Mouse (Mus musculus) intestine, embryonic 16.5 days (tissue): ENCODE results near the gene Nphs1. TPM values are rescaled to one million over a fixed set of nuclear protein-coding genes. Genes with fewer than 3 reads are reported as not detected.
A peak's percentile ranks its signal among the peaks of the same experiment; 100 is the strongest.

ENCODE experiments used
- ATAC-seq: fragments of 200-750 bp; cut with Nextera tagmentation; 2 replicates; pipeline ENCODE4 v1.8.0; 2017; ENCODE audit warnings: moderate TSS enrichment, moderate library complexity
- H3K27ac ChIP-seq: fragments of 300-500 bp; sonication (generic); 2 replicates; pipeline ENCODE4 v1.5.1; 2014; ENCODE audit warnings: mild to moderate bottlenecking, low read length
- H3K27me3 ChIP-seq: fragments of 300-500 bp; sonication (generic); replicated peaks from 2 replicates; pipeline ENCODE4 v1.6.1; 2014; ENCODE audit warnings: low read length, control low read depth, mixed read lengths; ENCODE audit not compliant: control insufficient read depth, insufficient read depth
- H3K36me3 ChIP-seq: fragments of 300-500 bp; sonication (generic); 2 replicates; pipeline ENCODE4 v1.6.1; 2014; ENCODE audit warnings: low read length, control low read depth; ENCODE audit not compliant: control insufficient read depth, insufficient read depth
- H3K4me1 ChIP-seq: fragments of 300-500 bp; sonication (generic); 2 replicates; pipeline ENCODE4 v1.6.1; 2014; ENCODE audit warnings: low read length, control low read depth, mixed read lengths; ENCODE audit not compliant: control insufficient read depth, insufficient read depth
- H3K4me2 ChIP-seq: fragments of 300-500 bp; sonication (generic); 2 replicates; pipeline ENCODE4 v1.6.1; 2014; ENCODE audit warnings: low read depth, low read length, control low read depth
- H3K4me3 ChIP-seq: fragments of 300-500 bp; sonication (generic); 2 replicates; pipeline ENCODE4 v1.5.1; 2014; ENCODE audit warnings: mild to moderate bottlenecking, low read length
- H3K9ac ChIP-seq: fragments of 300-500 bp; sonication (generic); 2 replicates; pipeline ENCODE4 v1.6.1; 2014; ENCODE audit warnings: low read depth, low read length
- H3K9me3 ChIP-seq: fragments of 300-500 bp; sonication (generic); 2 replicates; pipeline ENCODE4 v1.6.1; 2016; ENCODE audit warnings: low read length, control low read depth; ENCODE audit not compliant: control insufficient read depth
- WGBS: fragments of 180-500 bp; shearing (Covaris S2); extraction: QIAGEN DNeasy Blood & Tissue Kit; methylation state at CpG from one replicate; pipeline ENCODE4 v1.1.7; 2014; 5-methylcytosine and 5-hydroxymethylcytosine counted together
- polyA plus RNA-seq: library from polyadenylated mRNA; unstranded; fragments of >200 nt; fragmentation: Nextera tagmentation; extraction: Ambion mirVana; gene quantifications from 2 replicates; pipeline ENCODE4 v1.2.1, GENCODE M21; 2015

Gene Nphs1
- polyA plus RNA-seq, 1 experiment from 2014 or later = 1.8 TPM

DNA sequence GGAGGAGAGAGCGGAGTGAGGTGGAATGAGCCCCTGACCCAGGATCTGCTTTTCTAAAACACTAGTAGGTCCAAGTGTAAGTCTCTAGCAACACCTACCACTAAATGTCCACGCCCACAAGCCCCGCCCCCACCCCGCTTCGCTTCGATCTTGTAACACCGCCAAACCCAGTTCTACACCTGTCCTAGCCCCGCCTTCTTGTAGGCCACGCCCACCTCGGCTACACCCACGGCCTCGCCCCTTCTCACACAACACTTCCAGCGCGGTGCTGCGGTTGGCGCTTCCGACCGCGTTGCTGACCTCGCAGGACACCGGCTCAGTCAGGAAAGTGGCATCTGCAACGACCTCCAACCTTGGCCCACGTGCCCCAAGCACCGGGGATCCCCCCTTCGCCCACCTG lies 4.3 kb upstream of the Nphs1 start:
- Histone ChIP-seq H3K9me3 (no peaks in the 10 kb centered on the region), H3K27me3 (peaks cover 62% of the 10 kb centered on the region), H3K4me3 (peak overlapping the region; percentile 17), H3K4me2 (peak overlapping the region; percentile 44), H3K27ac (no peak overlapping the region), H3K4me1 (peaks cover 6% of the 10 kb centered on the region; the same call in 1 of the 2 replicates), H3K36me3 (no peaks in the 10 kb centered on the region), H3K9ac (no peak overlapping the region)
- 2% methylated on average over 25 of the region's 25 CpGs for WGBS
- ATAC-seq = peak; percentile 83

DNA sequence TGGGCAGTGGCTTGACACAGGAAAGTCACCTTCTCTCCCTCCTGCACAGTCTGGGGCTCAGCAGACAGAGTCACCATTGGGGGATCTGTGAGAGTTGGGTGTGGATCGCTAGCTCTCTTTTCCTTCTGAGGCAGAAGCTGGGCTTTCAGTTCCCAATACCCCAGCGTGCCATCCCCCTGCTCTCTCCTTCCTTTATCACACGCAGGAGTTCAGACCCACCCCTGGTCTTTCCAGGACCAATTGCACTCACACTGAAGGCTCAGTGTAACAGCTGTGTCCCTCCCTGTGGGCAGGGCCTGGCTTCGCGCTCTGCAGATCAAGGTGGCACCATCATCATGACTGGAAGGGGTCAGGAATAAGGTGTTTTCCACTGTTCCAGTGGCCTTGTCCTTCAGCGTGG lies 3.9 kb upstream of the Nphs1 start:
- no peak overlapping the region for H3K9ac ChIP-seq
- no peaks in the 10 kb centered on the region for H3K9me3 ChIP-seq
- peak; percentile 36 for ATAC-seq
- H3K4me3 ChIP-seq = peak overlapping the region; percentile 17
- 12% methylated on average over 6 of the region's 6 CpGs for WGBS
- H3K4me2 ChIP-seq = peak overlapping the region; percentile 44
- peaks cover 6% of the 10 kb centered on the region; the same call in 1 of the 2 replicates for H3K4me1 ChIP-seq
- H3K27ac ChIP-seq = no peak overlapping the region
- no peaks in the 10 kb centered on the region for H3K36me3 ChIP-seq
- peaks cover 67% of the 10 kb centered on the region for H3K27me3 ChIP-seq

- WGBS = 0% methylated on average over 9 of the region's 9 CpGs
- H3K27ac ChIP-seq = no peak overlapping the region
- H3K27me3 ChIP-seq = peaks cover 88% of the 10 kb centered on the region
- peaks cover 6% of the 10 kb centered on the region; the same call in 1 of the 2 replicates for H3K4me1 ChIP-seq
- no peaks in the 10 kb centered on the region for H3K36me3 ChIP-seq
- ATAC-seq = no peak
- peak overlapping the region; percentile 28 for H3K4me2 ChIP-seq
- no peaks in the 10 kb centered on the region for H3K9me3 ChIP-seq
- peak overlapping the region; percentile 23; the same call in 1 of the 2 replicates for H3K4me3 ChIP-seq
- no peak overlapping the region for H3K9ac ChIP-seq
These were observed 1.6 kb upstream of the Nphs1 start for GRCm38 (mm10) chr7:30456487-30456886.

DNA sequence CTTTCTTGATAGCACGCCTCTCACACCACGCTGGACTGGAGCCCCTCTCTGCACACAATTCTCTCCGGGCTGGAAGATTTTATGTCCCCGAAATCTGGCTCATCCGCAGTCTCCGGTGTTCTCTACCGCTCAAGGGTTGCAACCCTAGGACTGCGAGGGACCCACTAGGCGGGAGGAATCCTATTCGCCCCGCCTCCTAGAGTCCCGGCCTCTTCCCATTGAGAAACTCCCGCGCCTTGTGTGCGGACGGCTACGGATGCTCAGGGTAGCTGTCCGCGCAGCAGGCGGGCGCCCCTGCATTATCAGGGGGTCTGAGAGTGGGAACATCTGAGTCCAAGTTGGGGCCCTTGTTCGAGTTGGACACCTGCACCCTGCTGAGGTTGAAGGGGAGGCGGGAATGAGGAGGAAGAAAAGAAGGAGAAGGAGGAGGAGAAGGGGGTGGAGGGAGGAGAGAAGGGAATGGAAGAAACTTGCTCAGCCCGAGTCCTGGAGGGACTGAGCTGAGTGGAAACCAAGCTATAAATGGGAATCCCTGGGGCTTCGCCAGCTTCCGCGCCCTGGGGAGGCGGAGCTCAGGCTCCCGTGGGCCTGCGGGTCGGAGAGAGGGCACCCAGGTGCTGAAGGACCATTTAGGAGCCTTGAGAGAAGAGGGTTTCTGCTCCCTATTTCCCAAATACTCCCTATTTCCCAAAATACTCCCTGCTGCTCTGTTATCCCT lies 1.0 kb upstream of the Nphs1 start:
- H3K9me3 ChIP-seq = no peaks in the 10 kb centered on the region
- ATAC-seq = no peak
- no peak overlapping the region for H3K27ac ChIP-seq
- peak overlapping the region; percentile 23 for H3K4me3 ChIP-seq
- peaks cover 6% of the 10 kb centered on the region; the same call in 1 of the 2 replicates for H3K4me1 ChIP-seq
- 1% methylated on average over 31 of the region's 31 CpGs for whole genome bisulfite sequencing
- H3K9ac ChIP-seq = peak overlapping the region; percentile 10; the same call in 1 of the 2 replicates
- H3K4me2 ChIP-seq = peak overlapping the region; percentile 28
- no peaks in the 10 kb centered on the region for H3K36me3 ChIP-seq
- peaks cover 90% of the 10 kb centered on the region for H3K27me3 ChIP-seq

GRCm38 (mm10) chr7:30459484-30459883 lies 1.4 kb downstream of the Nphs1 start:
- Histone ChIP-seq H3K4me1 (0 out of 2 replicates have a peak, but pooled peaks cover 4% of the 10 kb centered on the region), H3K9me3 (no peaks in the 10 kb centered on the region), H3K9ac (no peak overlapping the region), H3K36me3 (no peaks in the 10 kb centered on the region), H3K4me3 (no peak overlapping the region), H3K4me2 (no peak overlapping the region), H3K27me3 (peaks cover 81% of the 10 kb centered on the region), H3K27ac (no peak overlapping the region)
- ATAC-seq = no peak
- 42% methylated on average over 6 of the region's 6 CpGs for WGBS

- no peak overlapping the region for H3K27ac ChIP-seq
- H3K9me3 ChIP-seq = no peaks in the 10 kb centered on the region
- H3K27me3 ChIP-seq = peaks cover 73% of the 10 kb centered on the region
- no peaks in the 10 kb centered on the region for H3K36me3 ChIP-seq
- no peak overlapping the region for H3K4me2 ChIP-seq
- H3K9ac ChIP-seq = no peak overlapping the region
- H3K4me3 ChIP-seq = no peak overlapping the region
- 38% methylated on average over 7 of the region's 7 CpGs for WGBS
- no peaks in the 10 kb centered on the region; the same call in 1 of the 2 replicates for H3K4me1 ChIP-seq
- ATAC-seq = no peak
These were observed 5.5 kb downstream of the Nphs1 start for GRCm38 (mm10) chr7:30463568-30463967.

DNA sequence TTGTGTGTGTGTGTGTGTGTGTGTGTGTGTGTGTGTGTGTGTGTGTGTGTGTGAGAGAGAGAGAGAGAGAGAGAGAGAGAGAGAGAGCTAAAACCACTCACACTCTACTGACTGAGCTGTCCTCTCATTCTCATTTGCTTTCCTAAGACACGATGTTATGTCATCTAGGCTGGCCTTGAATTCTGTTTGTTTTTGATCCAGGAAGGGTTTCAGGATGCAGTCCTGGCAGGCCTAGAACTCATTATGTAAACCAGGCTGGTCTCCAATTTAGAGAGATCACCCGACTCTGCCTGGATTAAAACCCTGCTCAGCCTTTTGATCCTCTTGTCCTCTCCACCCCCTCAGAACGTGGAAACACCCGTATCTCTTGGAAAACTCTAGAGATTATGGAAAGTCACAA lies 5.9 kb downstream of the Nphs1 start:
- H3K4me2 ChIP-seq = no peak overlapping the region
- peaks cover 68% of the 10 kb centered on the region for H3K27me3 ChIP-seq
- no peak overlapping the region for H3K27ac ChIP-seq
- WGBS = 23% methylated on average over 4 of the region's 4 CpGs
- no peak overlapping the region for H3K4me3 ChIP-seq
- no peak for ATAC-seq
- no peak overlapping the region for H3K9ac ChIP-seq
- no peaks in the 10 kb centered on the region for H3K36me3 ChIP-seq
- H3K9me3 ChIP-seq = no peaks in the 10 kb centered on the region
- H3K4me1 ChIP-seq = no peaks in the 10 kb centered on the region; the same call in 1 of the 2 replicates

DNA sequence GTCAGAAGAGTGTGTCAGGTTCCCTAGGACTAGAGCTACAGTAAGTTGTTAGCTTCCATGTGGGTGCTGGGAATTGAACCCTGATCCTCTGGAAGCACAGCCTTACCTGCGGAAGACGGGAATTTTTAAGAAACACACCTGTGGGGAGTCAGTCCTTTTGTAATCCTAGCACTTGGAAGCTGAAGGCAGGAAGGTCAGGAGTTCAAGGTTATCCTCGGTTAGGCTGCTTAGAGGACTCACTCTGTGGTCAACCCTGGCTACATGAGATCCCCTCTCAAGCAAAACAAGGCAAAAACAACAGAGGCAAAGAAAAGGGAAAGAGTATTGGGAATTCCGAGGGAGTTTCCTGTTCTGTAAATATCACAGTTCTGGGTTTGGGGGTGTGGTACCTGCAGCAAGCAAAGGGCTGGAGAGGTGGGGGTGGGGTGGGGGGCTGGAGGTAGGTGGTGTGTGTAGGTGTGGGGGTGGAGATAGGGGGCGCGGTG lies 6.7 kb downstream of the Nphs1 start:
- no peaks in the 10 kb centered on the region; the same call in 1 of the 2 replicates for H3K4me1 ChIP-seq

DNA sequence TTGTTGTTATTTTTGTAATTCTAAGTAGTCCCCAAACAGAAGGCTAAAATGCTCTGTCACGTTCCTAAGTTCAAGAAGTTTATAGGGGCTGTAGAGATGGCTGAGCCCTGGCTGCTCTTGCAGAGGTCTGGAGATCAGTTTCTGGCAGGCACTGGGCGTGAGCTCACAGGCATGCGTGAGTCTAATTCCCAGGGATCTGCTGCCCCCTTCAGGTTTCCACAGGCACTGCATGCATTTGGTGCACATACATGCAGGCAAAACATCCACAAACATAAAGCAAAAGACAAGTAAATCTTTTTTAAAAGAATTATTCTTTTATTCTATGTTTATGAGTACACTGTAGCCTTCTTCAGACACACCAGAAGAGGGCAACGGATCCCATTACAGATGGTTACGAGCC lies 14.3 kb downstream of the Nphs1 start:
- no peaks in the 10 kb centered on the region for H3K36me3 ChIP-seq
- no peak overlapping the region for H3K9ac ChIP-seq
- 0 out of 2 replicates have a peak, but pooled peaks cover under 1% of the 10 kb centered on the region for H3K4me1 ChIP-seq
- H3K4me2 ChIP-seq = no peak overlapping the region
- no peak overlapping the region for H3K27ac ChIP-seq
- peaks cover 3% of the 10 kb centered on the region; the same call in 1 of the 2 replicates for H3K27me3 ChIP-seq
- H3K9me3 ChIP-seq = no peaks in the 10 kb centered on the region
- ATAC-seq = no peak
- H3K4me3 ChIP-seq = no peak overlapping the region
- WGBS = 56% methylated on average over 5 of the region's 5 CpGs

More for the DNA sequence above, 6.7 kb downstream of the Nphs1 start:
- Histone ChIP-seq H3K36me3 (no peaks in the 10 kb centered on the region), H3K27ac (no peak overlapping the region), H3K27me3 (peaks cover 60% of the 10 kb centered on the region), H3K9ac (no peak overlapping the region), H3K9me3 (no peaks in the 10 kb centered on the region), H3K4me3 (no peak overlapping the region), H3K4me2 (no peak overlapping the region)
- WGBS = 11% methylated on average over 6 of the region's 6 CpGs
- ATAC-seq = no peak
